Mouse (Mus musculus) hindbrain, embryonic 16.5 days (tissue): Measurements from ENCODE around the gene Cog1. TPM values are rescaled to one million over a fixed set of nuclear protein-coding genes. Genes with fewer than 3 reads are reported as not detected.

Source experiments
- ATAC-seq: fragments of 200-750 bp; cut with Nextera tagmentation; 2 replicates; pipeline ENCODE4 v1.8.0; 2017; ENCODE audit warnings: moderate TSS enrichment, moderate library complexity
- H3K27ac ChIP-seq: fragments of 300-500 bp; sonication (generic); 2 replicates; pipeline ENCODE4 v1.5.1; 2014; ENCODE audit warnings: low read depth, mild to moderate bottlenecking, control low read depth, low read length, moderate library complexity
- H3K27me3 ChIP-seq: fragments of 300-500 bp; sonication (generic); replicated peaks from 2 replicates; pipeline ENCODE4 v1.6.1; 2014; ENCODE audit warnings: low read length; ENCODE audit not compliant: control insufficient read depth, insufficient read depth
- H3K36me3 ChIP-seq: fragments of 300-500 bp; sonication (generic); 2 replicates; pipeline ENCODE4 v1.6.1; 2014; ENCODE audit warnings: mild to moderate bottlenecking, low read length, moderate library complexity, mixed read lengths; ENCODE audit not compliant: control insufficient read depth, insufficient read depth
- H3K4me1 ChIP-seq: fragments of 300-500 bp; sonication (generic); 2 replicates; pipeline ENCODE4 v1.6.1; 2014; ENCODE audit warnings: low read depth, low read length; ENCODE audit not compliant: control insufficient read depth, insufficient read depth
- H3K4me2 ChIP-seq: fragments of 300-500 bp; sonication (generic); 2 replicates; pipeline ENCODE4 v1.6.1; 2014; ENCODE audit warnings: mild to moderate bottlenecking, low read length, control low read depth, moderate library complexity
- H3K4me3 ChIP-seq: fragments of 300-500 bp; sonication (generic); 2 replicates; pipeline ENCODE4 v1.5.1; 2014; ENCODE audit warnings: mild to moderate bottlenecking, low read length, control low read depth, moderate library complexity
- H3K9ac ChIP-seq: fragments of 300-500 bp; sonication (generic); 2 replicates; pipeline ENCODE4 v1.6.1; 2014; ENCODE audit warnings: low read depth, mild to moderate bottlenecking, control low read depth, low read length, moderate library complexity
- H3K9me3 ChIP-seq: fragments of 300-500 bp; sonication (generic); 2 replicates; pipeline ENCODE4 v1.6.1; 2014; ENCODE audit warnings: mild to moderate bottlenecking, low read length, moderate library complexity; ENCODE audit not compliant: control insufficient read depth
- WGBS: fragments of 180-500 bp; shearing (Covaris S2); extraction: QIAGEN DNeasy Blood & Tissue Kit; methylation state at CpG from one replicate; pipeline ENCODE4 v1.1.7; 2014; 5-methylcytosine and 5-hydroxymethylcytosine counted together
- polyA plus RNA-seq: library from polyadenylated mRNA; unstranded; fragments of >200 nt; fragmentation: Nextera tagmentation; extraction: Ambion mirVana; gene quantifications from 2 replicates; pipeline ENCODE4 v1.2.1, GENCODE M21; 2015

The Cog1 gene
- polyA plus RNA-seq, 1 experiment from 2014 or later: 35.3 TPM

DNA sequence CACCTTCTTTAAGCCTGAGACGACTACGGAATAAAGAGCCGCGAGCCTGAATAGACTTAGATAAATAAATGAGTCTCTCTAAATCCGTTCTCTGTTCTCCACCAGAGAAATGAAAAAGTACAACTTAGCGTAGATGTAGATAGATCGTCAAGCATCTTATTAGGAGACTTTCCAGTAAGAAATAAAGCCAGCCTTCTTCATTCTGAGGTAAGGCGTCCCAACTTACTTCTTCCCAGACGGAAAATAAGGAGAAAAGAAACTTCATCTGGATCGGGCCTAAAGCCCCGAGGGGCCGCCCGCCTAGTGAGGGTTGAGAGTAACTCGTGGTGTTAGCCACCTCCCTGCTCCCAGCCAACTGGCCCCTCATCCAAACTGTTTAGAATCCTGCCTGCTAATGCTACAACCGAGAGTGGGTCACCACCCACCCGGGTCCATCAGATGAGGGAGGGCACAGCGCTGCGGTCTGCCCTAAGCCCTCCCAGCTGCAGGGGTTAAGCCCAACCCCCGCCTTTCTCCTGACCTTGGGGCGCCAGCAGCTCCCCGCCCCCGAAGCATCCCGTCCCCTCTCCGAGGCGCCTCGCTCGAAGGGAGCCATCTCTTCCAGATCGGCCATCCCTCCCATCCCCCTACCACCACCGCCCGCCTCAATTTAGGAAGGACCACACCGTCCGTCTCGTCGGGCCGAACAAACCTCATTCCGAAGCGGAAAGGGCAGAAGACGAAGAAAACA, 34.1 kb downstream of the Cog1 start:
- ATAC-seq: peak; percentile 18
- Histone ChIP-seq H3K36me3 (no peaks in the 10 kb centered on the region), H3K4me1 (peaks cover 39% of the 10 kb centered on the region), H3K4me2 (peak overlapping the region; percentile 91), H3K27ac (peak overlapping the region; percentile 95), H3K27me3 (no peaks in the 10 kb centered on the region), H3K9ac (peak overlapping the region; percentile 91), H3K4me3 (peak overlapping the region; percentile 96), H3K9me3 (no peaks in the 10 kb centered on the region)
- WGBS: 3% methylated on average over 38 of the region's 38 CpGs

DNA sequence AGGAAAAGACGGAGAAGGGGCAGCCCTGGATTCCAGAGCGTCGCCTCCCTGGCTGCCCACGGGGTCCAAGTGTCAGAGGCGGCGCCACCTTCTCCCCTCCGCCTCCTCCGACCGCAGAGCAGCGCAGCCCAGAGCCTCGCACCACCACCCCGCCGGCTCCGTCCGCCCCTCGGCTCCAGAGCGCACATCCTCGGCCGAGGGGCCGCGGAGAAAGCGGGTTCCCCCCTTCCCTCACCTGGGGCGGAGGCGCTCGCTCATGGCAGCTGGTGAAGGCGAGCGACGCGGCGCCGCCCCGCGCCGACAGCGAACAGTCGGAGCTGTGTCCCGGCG, 34.6 kb downstream of the Cog1 start:
- Histone ChIP-seq H3K27me3 (no peaks in the 10 kb centered on the region), H3K9me3 (no peaks in the 10 kb centered on the region), H3K4me3 (peak overlapping the region; percentile 96), H3K4me1 (peaks cover 39% of the 10 kb centered on the region), H3K9ac (peak overlapping the region; percentile 91), H3K27ac (peak overlapping the region; percentile 95), H3K36me3 (no peaks in the 10 kb centered on the region), H3K4me2 (peak overlapping the region; percentile 91)
- ATAC-seq: peak; percentile 71; the same call in 1 of the 2 replicates
- 0% methylated on average over 17 of the region's 38 CpGs for WGBS

DNA sequence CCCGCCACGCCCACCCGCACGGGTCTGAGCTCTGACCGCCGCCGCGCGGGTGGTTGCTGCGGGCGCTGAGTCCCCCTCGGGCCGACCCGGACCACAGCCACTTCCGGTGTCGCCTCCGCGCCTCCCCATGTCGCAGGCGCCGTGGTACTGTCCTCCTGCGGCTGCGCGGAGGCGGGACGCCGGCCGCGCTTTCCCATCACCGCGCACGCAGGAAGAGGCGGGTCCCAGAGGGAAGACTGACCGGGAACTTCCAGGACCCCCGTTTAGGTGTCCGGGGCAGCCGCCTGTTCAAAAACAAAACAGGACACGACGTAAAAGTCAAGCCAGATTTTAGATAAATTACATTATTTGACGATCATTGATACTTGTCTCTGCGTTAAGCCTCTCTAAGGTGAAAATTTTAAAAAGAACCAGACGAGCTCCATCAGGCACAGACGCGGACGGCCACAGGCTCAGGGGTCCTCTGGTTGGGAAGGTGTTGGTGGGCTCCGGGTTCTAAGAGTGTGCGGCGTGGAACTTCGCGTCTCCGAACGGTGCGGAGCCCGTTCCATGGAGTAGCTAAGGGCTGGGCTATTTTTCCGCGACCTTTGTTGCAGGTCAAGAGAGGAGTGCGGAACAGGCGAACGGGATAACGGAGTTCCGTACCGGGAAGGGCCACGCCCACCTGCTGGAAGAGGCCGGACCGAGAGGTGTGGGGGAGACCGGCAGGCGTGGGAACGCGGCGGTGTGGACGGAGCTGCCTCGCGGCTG, 35.2 kb downstream of the Cog1 start, which contains the start of the genes Fam104a and D11Wsu47e:
TSS of gene Fam104a (minus strand) at position 199 of the 750 bp plus-strand sequence.
TSS of gene D11Wsu47e (plus strand) at position 456 of the 750 bp plus-strand sequence.
- ATAC-seq: peak; percentile 96
- H3K9me3 ChIP-seq: no peaks in the 10 kb centered on the region
- H3K4me3 ChIP-seq: peak within 1 kb of the TSS; percentile 96

DNA sequence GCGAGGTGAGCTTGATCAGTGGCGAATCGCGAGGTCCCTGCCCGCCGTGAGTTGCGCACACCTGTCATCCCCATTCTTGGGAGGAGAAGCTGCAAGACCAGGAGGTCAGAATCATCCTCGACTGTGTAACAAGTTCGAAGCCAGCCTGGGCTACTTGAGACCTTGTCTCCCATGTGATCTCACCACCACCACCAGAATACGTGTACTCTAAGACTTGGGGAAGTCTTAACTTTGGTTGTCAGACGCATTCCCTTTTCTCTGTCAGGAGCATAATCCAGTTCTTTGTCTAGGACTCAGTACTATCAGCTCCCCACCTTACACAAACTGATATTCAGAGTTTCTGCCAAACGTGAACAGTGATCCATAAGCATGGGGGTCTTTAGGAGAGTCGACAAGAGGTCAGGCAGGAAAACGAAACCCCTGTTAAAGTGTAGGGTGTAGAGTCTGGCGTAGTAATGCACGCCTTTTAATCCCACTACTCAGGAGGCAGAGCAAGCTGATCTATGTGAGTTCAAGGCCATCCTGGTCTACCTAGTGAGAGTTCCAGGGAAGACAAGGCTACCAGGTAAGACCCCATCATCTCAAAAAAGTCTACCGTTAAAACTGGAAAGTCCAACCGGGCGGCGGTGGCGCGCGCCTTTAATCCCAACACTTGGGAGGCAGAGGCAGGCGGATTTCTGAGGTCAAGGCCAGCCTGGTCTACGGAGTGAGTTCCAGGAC, 35.9 kb downstream of the Cog1 start:
- WGBS: 44% methylated on average over 24 of the region's 25 CpGs
- Histone ChIP-seq H3K4me2 (peak overlapping the region; percentile 89), H3K9me3 (no peaks in the 10 kb centered on the region), H3K4me1 (peaks cover 39% of the 10 kb centered on the region), H3K4me3 (peak overlapping the region; percentile 96), H3K9ac (peak overlapping the region; percentile 91), H3K36me3 (peaks cover 11% of the 10 kb centered on the region), H3K27me3 (no peaks in the 10 kb centered on the region), H3K27ac (peak overlapping the region; percentile 95)
- no peak for ATAC-seq

More for the DNA sequence above, 35.2 kb downstream of the Cog1 start, which contains the start of the genes Fam104a and D11Wsu47e:
- under 1% methylated on average over 65 of the region's 73 CpGs for WGBS
- Histone ChIP-seq H3K9ac (peak within 1 kb of the TSS; percentile 91), H3K4me1 (peaks cover 39% of the 10 kb centered on the region), H3K36me3 (peaks cover 4% of the 10 kb centered on the region), H3K27ac (peak within 1 kb of the TSS; percentile 95), H3K4me2 (peak within 1 kb of the TSS; percentile 91), H3K27me3 (no peaks in the 10 kb centered on the region)

DNA sequence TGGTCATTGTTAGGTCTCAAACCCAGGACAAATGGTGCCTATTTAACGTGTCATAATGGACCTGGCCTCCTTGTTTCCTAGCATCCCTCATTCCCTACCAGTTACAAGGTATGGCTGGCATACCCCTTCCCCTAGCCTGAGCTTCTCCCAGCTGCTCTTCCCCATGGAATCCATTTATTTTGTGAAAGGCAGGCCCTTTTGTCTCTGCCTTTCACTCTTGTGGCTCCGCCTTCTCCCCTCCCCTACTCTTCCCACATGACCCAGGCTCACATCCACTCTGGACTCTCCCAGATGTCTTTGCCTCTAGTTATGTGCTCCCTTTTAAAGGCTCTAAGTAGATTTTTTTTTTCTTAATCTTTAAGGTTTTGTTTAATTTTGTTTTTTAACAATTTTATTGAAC, 38.1 kb downstream of the Cog1 start:
- Histone ChIP-seq H3K4me1 (peaks cover 29% of the 10 kb centered on the region), H3K27ac (no peak overlapping the region), H3K4me3 (no peak overlapping the region), H3K27me3 (no peaks in the 10 kb centered on the region), H3K9ac (no peak overlapping the region), H3K9me3 (no peaks in the 10 kb centered on the region), H3K36me3 (peaks cover 12% of the 10 kb centered on the region), H3K4me2 (no peak overlapping the region)
- ATAC-seq: no peak
- WGBS: 31% methylated on average over 2 of the region's 2 CpGs

DNA sequence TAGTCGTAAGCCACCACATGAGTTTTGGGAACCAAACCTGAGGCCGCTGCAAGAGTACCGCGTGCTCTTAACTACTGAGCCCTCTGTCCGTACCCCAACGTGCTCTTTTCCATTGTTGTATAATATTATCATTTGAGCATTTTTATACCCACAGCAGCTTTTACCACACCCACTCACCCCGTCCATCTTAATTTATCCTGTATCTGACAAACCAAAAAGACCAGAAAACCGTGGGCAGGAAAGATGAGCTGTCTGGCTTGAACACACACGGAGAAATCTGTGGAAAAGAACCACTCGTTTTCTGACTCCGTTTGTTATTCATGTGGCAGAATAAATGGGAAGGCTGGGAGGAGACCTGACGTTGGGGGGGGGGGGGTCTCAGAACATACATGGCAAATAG, 41.5 kb downstream of the Cog1 start:
- peaks cover 27% of the 10 kb centered on the region for H3K36me3 ChIP-seq
- 92% methylated on average over 12 of the region's 12 CpGs for WGBS

DNA sequence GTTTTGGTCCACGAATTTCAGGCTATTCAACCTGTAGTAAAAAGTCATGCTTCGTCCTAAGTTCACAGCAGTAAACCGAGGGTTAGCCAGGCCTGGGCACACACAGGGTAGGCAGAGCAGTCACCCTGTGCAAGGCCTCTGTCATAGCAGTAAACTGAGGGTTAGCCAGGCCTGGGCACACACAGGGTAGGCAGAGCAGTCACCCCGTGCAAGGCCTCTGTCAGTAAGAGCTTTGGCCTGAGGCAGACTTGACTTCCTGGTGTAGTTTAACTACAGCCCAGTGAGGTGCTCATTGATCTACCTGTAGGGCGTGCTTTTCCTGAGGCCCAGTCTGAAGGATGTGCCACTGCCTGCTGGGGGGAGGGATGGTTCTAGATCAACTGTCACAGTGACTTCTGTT, 42.3 kb downstream of the Cog1 start:
- no peak overlapping the region for H3K9ac ChIP-seq
- ATAC-seq: 0 out of 2 replicates have a peak, but pooled peaks have one; percentile 46
- no peaks in the 10 kb centered on the region for H3K9me3 ChIP-seq
- H3K27ac ChIP-seq: no peak overlapping the region
- WGBS: 91% methylated on average over 5 of the region's 5 CpGs
- H3K4me3 ChIP-seq: no peak overlapping the region
- no peak overlapping the region for H3K4me2 ChIP-seq
- peaks cover 8% of the 10 kb centered on the region for H3K4me1 ChIP-seq
- H3K27me3 ChIP-seq: no peaks in the 10 kb centered on the region
- peaks cover 30% of the 10 kb centered on the region for H3K36me3 ChIP-seq

More for the DNA sequence above, 41.5 kb downstream of the Cog1 start:
- H3K4me2 ChIP-seq: no peak overlapping the region
- H3K27ac ChIP-seq: no peak overlapping the region
- no peaks in the 10 kb centered on the region for H3K27me3 ChIP-seq
- no peak for ATAC-seq
- no peak overlapping the region for H3K9ac ChIP-seq
- H3K4me3 ChIP-seq: no peak overlapping the region
- H3K4me1 ChIP-seq: peaks cover 12% of the 10 kb centered on the region
- no peaks in the 10 kb centered on the region for H3K9me3 ChIP-seq

DNA sequence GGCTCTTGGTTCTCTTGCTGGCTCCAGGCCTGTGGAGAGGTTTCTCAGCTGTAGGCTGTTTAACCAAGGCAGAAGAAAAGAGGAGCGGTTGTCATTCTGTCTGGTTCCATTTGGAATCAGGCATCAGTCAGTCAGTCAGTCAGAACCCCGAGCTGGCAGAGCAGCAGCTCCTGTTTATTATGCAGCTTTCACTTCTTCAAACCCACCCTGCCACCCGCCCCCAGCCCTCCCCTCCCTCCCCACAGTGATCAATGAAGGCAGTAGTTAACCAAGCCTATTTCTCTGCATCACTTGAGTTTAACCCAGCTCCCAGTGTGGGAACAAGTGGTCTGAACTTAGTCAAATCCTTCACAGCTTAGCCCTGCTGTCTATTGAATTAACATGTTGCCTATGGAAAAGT, 42.9 kb downstream of the Cog1 start:
- H3K4me1 ChIP-seq: peaks cover 2% of the 10 kb centered on the region; the same call in 1 of the 2 replicates
- H3K27me3 ChIP-seq: no peaks in the 10 kb centered on the region
- H3K9me3 ChIP-seq: no peaks in the 10 kb centered on the region
- no peak overlapping the region for H3K27ac ChIP-seq
- peaks cover 30% of the 10 kb centered on the region for H3K36me3 ChIP-seq
- 75% methylated on average over 3 of the region's 3 CpGs for WGBS
- no peak overlapping the region for H3K4me3 ChIP-seq
- no peak overlapping the region for H3K9ac ChIP-seq
- no peak overlapping the region for H3K4me2 ChIP-seq
- no peak for ATAC-seq

DNA sequence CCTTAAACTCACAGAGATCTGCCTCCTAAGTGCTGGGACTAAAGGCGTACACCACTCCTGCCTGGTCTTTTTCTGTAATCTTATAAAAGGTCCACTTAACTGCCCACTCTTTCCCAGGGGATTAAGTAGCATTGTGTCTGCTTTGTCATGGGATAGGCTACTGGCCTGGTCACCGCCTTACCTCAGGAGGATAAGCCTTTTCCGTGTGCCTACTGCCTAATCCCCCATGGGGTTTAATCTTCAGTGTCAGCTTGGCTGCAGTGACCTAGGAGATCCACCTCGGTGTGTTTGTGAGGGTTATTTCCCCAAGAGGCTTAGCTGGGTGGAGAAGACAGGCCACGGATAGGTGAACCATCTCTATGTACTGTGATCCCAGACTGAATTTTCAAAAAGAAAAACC, 48.6 kb downstream of the Cog1 start:
- H3K36me3 ChIP-seq: peaks cover 24% of the 10 kb centered on the region
- H3K4me2 ChIP-seq: no peak overlapping the region
- H3K4me1 ChIP-seq: no peaks in the 10 kb centered on the region
- no peak for ATAC-seq
- no peak overlapping the region for H3K4me3 ChIP-seq
- H3K27ac ChIP-seq: no peak overlapping the region
- H3K9me3 ChIP-seq: no peaks in the 10 kb centered on the region
- no peak overlapping the region for H3K9ac ChIP-seq
- 79% methylated on average over 5 of the region's 5 CpGs for WGBS
- H3K27me3 ChIP-seq: no peaks in the 10 kb centered on the region
